Mouse (Mus musculus) thymus, adult 2 months (tissue): ENCODE data around the gene Cstad.

Source experiments
- CTCF ChIP-seq: fragments of 200-500 bp; IDR thresholded peaks from 2 replicates; pipeline ENCODE4 v1.5.1; 2012; ENCODE audit warnings: mild to moderate bottlenecking, control low read depth, low read length, moderate library complexity, borderline replicate concordance; ENCODE audit not compliant: control insufficient read depth, poor library complexity, insufficient read depth; ENCODE audit errors: extremely low read depth
- POLR2A ChIP-seq: fragments of 200-500 bp; IDR thresholded peaks from 2 replicates; pipeline ENCODE4 v1.6.1; 2012; ENCODE audit warnings: mild to moderate bottlenecking, low read length, control low read depth, moderate library complexity; ENCODE audit not compliant: control insufficient read depth, poor library complexity, insufficient read depth; ENCODE audit errors: extremely low read depth

DNA sequence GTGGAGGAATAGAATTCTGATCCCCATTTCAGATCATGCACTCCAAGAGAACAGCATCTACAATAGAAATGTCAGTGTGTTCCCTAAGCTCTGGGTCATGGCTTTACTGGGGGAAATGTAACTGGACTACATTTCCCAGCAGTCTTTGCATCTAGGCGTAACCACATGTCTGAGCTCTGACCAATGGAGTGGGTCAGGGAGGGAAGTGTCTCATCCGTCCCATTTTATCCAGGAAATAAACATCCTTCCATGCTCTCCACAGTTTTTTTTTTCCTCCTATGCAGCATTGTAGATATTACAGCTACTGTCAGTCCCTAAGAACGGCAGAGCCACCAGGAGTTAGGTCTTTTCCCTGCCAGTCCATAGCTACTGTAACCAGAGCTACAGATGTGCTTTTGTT lies 3.9 kb upstream of the Cstad start:
- TF ChIP-seq CTCF (no peak), POLR2A (no peak)
